Mouse (Mus musculus) cortical plate, adult 2 months (tissue): ENCODE data around the gene Fam199x. TPM values are rescaled to one million over a fixed set of nuclear protein-coding genes. Genes with fewer than 3 reads are reported as not detected.

Experiments used
- H3K27ac ChIP-seq: fragments of 200-500 bp; 2 replicates; pipeline ENCODE4 v1.5.1; 2012; ENCODE audit warnings: low read length, control low read depth, inconsistent platforms; ENCODE audit not compliant: insufficient read depth
- H3K4me1 ChIP-seq: fragments of 200-500 bp; 2 replicates; pipeline ENCODE4 v1.6.1; 2011; ENCODE audit warnings: low read length; ENCODE audit not compliant: control insufficient read depth, insufficient read depth
- H3K4me3 ChIP-seq: fragments of 200-500 bp; 2 replicates; pipeline ENCODE4 v1.5.1; 2011; ENCODE audit warnings: mild to moderate bottlenecking, low read length, control low read depth; ENCODE audit not compliant: insufficient read depth
- CTCF ChIP-seq: fragments of 200-500 bp; IDR thresholded peaks from 2 replicates; pipeline ENCODE4 v1.5.1; 2011; ENCODE audit warnings: mild to moderate bottlenecking, control low read depth, low read length; ENCODE audit not compliant: insufficient read depth; ENCODE audit errors: extremely low read depth
- POLR2A ChIP-seq: fragments of 200-500 bp; IDR thresholded peaks from 2 replicates; pipeline ENCODE4 v1.6.1; 2011; ENCODE audit warnings: mild to moderate bottlenecking, low read length, control low read depth; ENCODE audit not compliant: insufficient read depth; ENCODE audit errors: extremely low read depth
- polyA plus RNA-seq: library from polyadenylated mRNA; depleted of rRNA; stranded (reverse); fragments of >200 nt; gene quantifications from 2 replicates; pipeline ENCODE4 v1.2.3, GENCODE M21; 2012; rRNA removed

The Fam199x gene
- polyA plus RNA-seq, 1 experiment: 3.0 TPM

GRCm38 (mm10) chrX:137063202-137063601, 13.8 kb downstream of the Fam199x start:
- no peaks in the 10 kb centered on the region for H3K4me1 ChIP-seq
- no peak overlapping the region for H3K27ac ChIP-seq
- TF ChIP-seq CTCF (no peak), POLR2A (no peak)
- no peak overlapping the region for H3K4me3 ChIP-seq

GRCm38 (mm10) chrX:137104531-137104930, 55.1 kb downstream of the Fam199x start:
- TF ChIP-seq POLR2A (no peak), CTCF (no peak)
- Histone ChIP-seq H3K4me1 (no peaks in the 10 kb centered on the region), H3K27ac (no peak overlapping the region), H3K4me3 (no peak overlapping the region)

- Histone ChIP-seq H3K27ac (no peak overlapping the region), H3K4me1 (no peaks in the 10 kb centered on the region), H3K4me3 (no peak overlapping the region)
- TF ChIP-seq POLR2A (no peak), CTCF (no peak)
Measured at GRCm38 (mm10) chrX:137106498-137106897, 57.1 kb downstream of the Fam199x start.

- no peaks in the 10 kb centered on the region for H3K4me1 ChIP-seq
- H3K27ac ChIP-seq: no peak overlapping the region
- TF ChIP-seq POLR2A: no peak
- H3K4me3 ChIP-seq: no peak overlapping the region
Measured at GRCm38 (mm10) chrX:137118097-137118746, 68.8 kb downstream of the Fam199x start.

- no peak overlapping the region for H3K27ac ChIP-seq
- H3K4me1 ChIP-seq: no peaks in the 10 kb centered on the region
- no peak overlapping the region for H3K4me3 ChIP-seq
- TF ChIP-seq POLR2A (no peak), CTCF (no peak)
Measured at GRCm38 (mm10) chrX:137119675-137120423, 70.5 kb downstream of the Fam199x start.

GRCm38 (mm10) chrX:137121718-137122117, 72.3 kb downstream of the Fam199x start, which contains the start of gene Esx1:
TSS of gene Esx1 (minus strand) at chrX:137122083.
- Histone ChIP-seq H3K27ac (no peak within 1 kb of the TSS), H3K4me3 (no peak within 1 kb of the TSS), H3K4me1 (no peaks in the 10 kb centered on the region)
- TF ChIP-seq POLR2A (no peak), CTCF (no peak)

- Histone ChIP-seq H3K4me1 (no peaks in the 10 kb centered on the region), H3K4me3 (no peak overlapping the region), H3K27ac (no peak overlapping the region)
- no peak for TF ChIP-seq POLR2A
- no peak for TF ChIP-seq CTCF
Measured at GRCm38 (mm10) chrX:137127542-137127941, 78.1 kb downstream of the Fam199x start.

Other genes with a start within 250 kb of the Fam199x start
- gene Plp1, start 226.9 kb upstream of the Fam199x start, polyA plus RNA-seq: 1,304 and 1,728 TPM in 2 replicates
- gene Rab9b, start 180.8 kb upstream of the Fam199x start, polyA plus RNA-seq: 9.1 and 10.0 TPM in 2 replicates
- gene H2bfm, start 122.3 kb upstream of the Fam199x start, polyA plus RNA-seq: not detected in 2 replicates
- gene Tmsb15b2, start 74.1 kb upstream of the Fam199x start, polyA plus RNA-seq: 15.6 and 20.8 TPM in 2 replicates
- 6.3 and 6.8 TPM in 2 replicates for gene Tmsb15l, start 72.7 kb upstream of the Fam199x start, polyA plus RNA-seq
- gene Tmsb15b1, start 72.7 kb upstream of the Fam199x start, polyA plus RNA-seq: 11.1 and 12.1 TPM in 2 replicates
- gene Zcchc18, start 56.4 kb upstream of the Fam199x start, polyA plus RNA-seq: 239 and 250 TPM in 2 replicates
- 20.7 and 21.0 TPM in 2 replicates for gene Slc25a53, start 11.3 kb upstream of the Fam199x start, polyA plus RNA-seq
- gene Esx1, start 72.5 kb downstream of the Fam199x start, polyA plus RNA-seq: not detected in 2 replicates